Mouse (Mus musculus) embryo, embryonic 9.5 days (tissue): ENCODE measurements around the gene Ablim1.

Experiments used
- DNase-seq: peaks from one replicate; pipeline ENCODE4 v3.0.0-alpha.2; 2017; ENCODE audit errors: extremely low spot score

Ablim1 gene

GRCm38 (mm10) chr19:57188553-57188952 is 126.2 kb downstream of the Ablim1 start:
- DNase-seq: no peak

- DNase-seq: no peak
Observed at GRCm38 (mm10) chr19:57185021-57185420, 129.7 kb downstream of the Ablim1 start.

GRCm38 (mm10) chr19:57182938-57183720 is 131.6 kb downstream of the Ablim1 start:
- DNase-seq: no peak

- DNase-seq: no peak
Observed at GRCm38 (mm10) chr19:57181852-57182528, 132.7 kb downstream of the Ablim1 start.

- DNase-seq: no peak
Observed at GRCm38 (mm10) chr19:57181317-57181716, 133.4 kb downstream of the Ablim1 start.

- DNase-seq: no peak
Observed at GRCm38 (mm10) chr19:57180908-57181307, 133.8 kb downstream of the Ablim1 start.

GRCm38 (mm10) chr19:57180333-57180732 is 134.4 kb downstream of the Ablim1 start:
- DNase-seq: no peak

- no peak for DNase-seq
Observed at GRCm38 (mm10) chr19:57179269-57179668, 135.4 kb downstream of the Ablim1 start.

- no peak for DNase-seq
Observed at GRCm38 (mm10) chr19:57177334-57177733, 137.4 kb downstream of the Ablim1 start.

- no peak for DNase-seq
Observed at GRCm38 (mm10) chr19:57175077-57175476, 139.6 kb downstream of the Ablim1 start.

GRCm38 (mm10) chr19:57174541-57174940 is 140.2 kb downstream of the Ablim1 start:
- no peak for DNase-seq

- DNase-seq: no peak
Observed at GRCm38 (mm10) chr19:57174045-57174444, 140.7 kb downstream of the Ablim1 start.

GRCm38 (mm10) chr19:57172321-57172720 is 142.4 kb downstream of the Ablim1 start:
- DNase-seq: no peak

GRCm38 (mm10) chr19:57170880-57171279 is 143.8 kb downstream of the Ablim1 start:
- DNase-seq: no peak

- no peak for DNase-seq
Observed at GRCm38 (mm10) chr19:57169485-57169884, 145.2 kb downstream of the Ablim1 start.

GRCm38 (mm10) chr19:57167721-57168120 is 147.0 kb downstream of the Ablim1 start:
- no peak for DNase-seq

GRCm38 (mm10) chr19:57164882-57165281 is 149.8 kb downstream of the Ablim1 start:
- DNase-seq: no peak

GRCm38 (mm10) chr19:57163315-57163714 is 151.4 kb downstream of the Ablim1 start:
- DNase-seq: no peak

GRCm38 (mm10) chr19:57161978-57162727 is 152.6 kb downstream of the Ablim1 start:
- DNase-seq: no peak

- DNase-seq: no peak
Observed at GRCm38 (mm10) chr19:57161010-57161660, 153.6 kb downstream of the Ablim1 start.

GRCm38 (mm10) chr19:57157731-57158343 is 156.9 kb downstream of the Ablim1 start:
- DNase-seq: no peak
